34 mouse cellular contexts compared by ENCODE assay signal in genomic region chr6:30972121-30972520, GRCm38 (mm10). TPM values are rescaled to one million over a fixed set of nuclear protein-coding genes. Genes with fewer than 3 reads are reported as not detected.
"Had no signal": no experiment of that assay in that cellular context is flagged by ENCODE, and none has a peak within 500 bp of the region (broad histone marks: within the 10 kb centered on the region; RNA-seq: fewer than 3 reads in every experiment).

No protein-coding gene starts in this region.

- ATAC-seq: forebrain, embryonic 13.5 days; forebrain, embryonic 14.5 days; forebrain, embryonic 15.5 days; forebrain, embryonic 16.5 days; forebrain, postnatal 0 days had no signal

- H3K36me3 ChIP-seq: embryonic facial prominence, embryonic 10.5 days; embryonic facial prominence, embryonic 12.5 days; embryonic facial prominence, embryonic 13.5 days; embryonic facial prominence, embryonic 15.5 days; forebrain, embryonic 10.5 days; forebrain, embryonic 12.5 days; forebrain, embryonic 15.5 days had no signal

- H3K27me3 ChIP-seq: embryonic facial prominence, embryonic 12.5 days; embryonic facial prominence, embryonic 13.5 days had no signal

- H3K4me1 ChIP-seq: embryonic facial prominence, embryonic 10.5 days; embryonic facial prominence, embryonic 12.5 days; embryonic facial prominence, embryonic 13.5 days; embryonic facial prominence, embryonic 15.5 days; forebrain, embryonic 13.5 days; forebrain, embryonic 15.5 days had no signal

- H3K9ac ChIP-seq: embryonic facial prominence, embryonic 12.5 days; embryonic facial prominence, embryonic 13.5 days; embryonic facial prominence, embryonic 15.5 days; forebrain, embryonic 12.5 days; forebrain, embryonic 13.5 days; forebrain, embryonic 15.5 days; forebrain, postnatal 0 days had no signal

- H3K4me2 ChIP-seq: embryonic facial prominence, embryonic 12.5 days; embryonic facial prominence, embryonic 13.5 days; embryonic facial prominence, embryonic 15.5 days; forebrain, embryonic 12.5 days; forebrain, embryonic 13.5 days; forebrain, embryonic 15.5 days had no signal

- H3K4me3 ChIP-seq: embryonic facial prominence, embryonic 10.5 days; embryonic facial prominence, embryonic 12.5 days; embryonic facial prominence, embryonic 13.5 days; embryonic facial prominence, embryonic 15.5 days; erythroblast, embryonic 14.5 days; forebrain, embryonic 10.5 days; forebrain, embryonic 12.5 days; forebrain, embryonic 13.5 days; forebrain, embryonic 15.5 days; gastrocnemius, adult 2 months; heart, adult 2 months had no signal

- H3K27ac ChIP-seq: embryonic facial prominence, embryonic 10.5 days; embryonic facial prominence, embryonic 12.5 days; embryonic facial prominence, embryonic 13.5 days; embryonic facial prominence, embryonic 15.5 days; forebrain, embryonic 10.5 days; forebrain, embryonic 12.5 days; forebrain, embryonic 13.5 days; forebrain, embryonic 15.5 days; gastrocnemius, adult 2 months; heart, adult 2 months had no signal

- H3K9me3 ChIP-seq: embryonic facial prominence, embryonic 10.5 days; embryonic facial prominence, embryonic 12.5 days; embryonic facial prominence, embryonic 13.5 days; embryonic facial prominence, embryonic 15.5 days; forebrain, embryonic 10.5 days; forebrain, embryonic 12.5 days; forebrain, embryonic 13.5 days; forebrain, embryonic 15.5 days had no signal

- DNase-seq: cerebellum, adult 2 months; cerebellum, adult 8-10 months; cerebellum, adult 9-10 months; cerebellum, adult 9-11 months; cerebellum, postnatal 10 days; cerebellum, postnatal 14 days; cerebellum, postnatal 25 days; cerebellum, postnatal 36 days; embryo, embryonic 11 days; forebrain, postnatal 0 days; gastrocnemius, adult 2 months; gastrocnemius, postnatal 10 days; gastrocnemius, postnatal 14 days; gastrocnemius, postnatal 25 days; gastrocnemius, postnatal 36 days; heart, adult 18-20 months; heart, adult 2 months had no signal

RNA-seq across cellular contexts. Expression of gene Klf14, which starts 13.2 kb away (rescaled TPM):
- total RNA-seq: common myeloid progenitor, adult 5-6 weeks; granulocyte monocyte progenitor cell, adult 5-6 weeks had no signal
- polyA plus RNA-seq: cerebellum, adult 2 months; erythroblast, embryonic 14.5 days had no signal

RNA-seq across cellular contexts. Expression of gene Tsga13, which starts 56.7 kb away (rescaled TPM):
- total RNA-seq: common myeloid progenitor, adult 5-6 weeks; forebrain, postnatal 0 days; gastrocnemius, adult 18-20 months; gastrocnemius, adult 2 months; gastrocnemius, adult 8-10 months; gastrocnemius, postnatal 14 days; gastrocnemius, postnatal 25 days; gastrocnemius, postnatal 36 days; granulocyte monocyte progenitor cell, adult 5-6 weeks; heart, adult 18-20 months; heart, adult 2 months had no signal
- polyA plus RNA-seq: cerebellum, adult 2 months; embryonic facial prominence, embryonic 10.5 days; embryonic facial prominence, embryonic 11.5 days; embryonic facial prominence, embryonic 12.5 days; embryonic facial prominence, embryonic 13.5 days; embryonic facial prominence, embryonic 15.5 days; erythroblast, embryonic 14.5 days; forebrain, embryonic 11.5 days; forebrain, embryonic 14.5 days; heart, adult 2 months had no signal
